ENCODE assay signal across 8 mouse cellular contexts in the genomic region with DNA sequence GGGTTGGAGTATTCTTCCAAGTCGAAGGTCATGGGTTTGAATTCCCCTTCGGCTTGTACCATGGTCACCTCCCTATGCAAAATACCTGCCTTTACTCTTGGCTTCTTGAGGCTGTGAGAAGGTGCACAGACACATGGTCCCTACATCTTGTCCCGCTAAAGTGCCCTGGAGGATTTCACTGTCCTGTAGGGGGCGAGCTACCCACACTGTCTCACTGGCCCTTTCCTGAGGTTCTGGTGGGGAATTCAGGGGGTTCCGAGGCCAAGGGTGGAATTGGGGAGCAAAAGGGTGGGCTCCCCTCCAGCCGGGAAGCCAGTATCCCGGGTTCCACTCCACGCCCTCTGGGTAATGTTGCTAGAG.
A peak's percentile ranks its signal among the peaks of the same experiment; 100 is the strongest.
DNase-seq lines count a peak whose midpoint lies in the region; ATAC-seq and TF ChIP-seq lines count a peak whose summit lies in the region.
"Not testable (repeated sequence)": the region's sequence is repeated elsewhere in the genome, so short reads cannot be mapped to it uniquely, and the experiment has no call there.

No protein-coding gene starts in this region.

- H3K9ac ChIP-seq in embryonic facial prominence, embryonic 13.5 days, result peak overlapping the region; percentile 87
- peak overlapping the region; percentile 79 for H3K9ac ChIP-seq in hindbrain, embryonic 15.5 days
- H3K9ac ChIP-seq in lung, embryonic 14.5 days, result peak overlapping the region; percentile 76

- H3ac ChIP-seq in myocyte (ENCODE audit: control insufficient read depth, insufficient read length), result peak overlapping the region; percentile 96

- peak; percentile 66 for ATAC-seq in Patski
- ATAC-seq in embryonic facial prominence, embryonic 13.5 days (ENCODE audit: insufficient number of reproducible peaks, insufficient read depth, low FRiP score, low TSS enrichment, low read depth), result peak; percentile 67; the same call in 1 of the 2 replicates
- ATAC-seq in hindbrain, embryonic 15.5 days (ENCODE audit: low FRiP score, low read depth), result peak; percentile 80; the same call in 1 of the 2 replicates
- peak; percentile 71 for ATAC-seq in lung, embryonic 14.5 days (ENCODE audit: insufficient read depth)

- POLR2A ChIA-PET in Patski (lab: Charles Lee), result not testable (repeated sequence)

- H3K4me3 ChIP-seq in embryonic facial prominence, embryonic 13.5 days, result peak overlapping the region; percentile 77
- H3K4me3 ChIP-seq in gastrocnemius, adult 2 months, result peak overlapping the region; percentile 88
- peak overlapping the region; percentile 63 for H3K4me3 ChIP-seq in hindbrain, embryonic 15.5 days
- peak overlapping the region; percentile 66 for H3K4me3 ChIP-seq in left cerebral cortex, adult 2 months
- peak overlapping the region; percentile 67 for H3K4me3 ChIP-seq in lung, embryonic 14.5 days (ENCODE audit: low read depth, low read length)
- H3K4me3 ChIP-seq in myocyte, result peak overlapping the region; percentile 32
- peak overlapping the region; percentile 49 for H3K4me3 ChIP-seq in thymus, adult 2 months (ENCODE audit: control insufficient read depth, insufficient read depth, low read length)

- peak overlapping the region; percentile 83; the same call in 1 of the 2 replicates for H3K27ac ChIP-seq in embryonic facial prominence, embryonic 13.5 days
- H3K27ac ChIP-seq in gastrocnemius, adult 2 months, result peak overlapping the region; percentile 88
- peak overlapping the region; percentile 85 for H3K27ac ChIP-seq in hindbrain, embryonic 15.5 days (replicated peaks)
- H3K27ac ChIP-seq in left cerebral cortex, adult 2 months, result peak overlapping the region; percentile 79
- not testable (repeated sequence) for H3K27ac ChIP-seq in lung, embryonic 14.5 days (ENCODE audit: low read depth); thymus, adult 2 months (ENCODE audit: control insufficient read depth, insufficient read depth, low read length)

- H3K79me2 ChIP-seq in myocyte (ENCODE audit: control insufficient read depth, insufficient read depth), result not testable (repeated sequence)

- CTCF ChIA-PET in Patski (lab: Charles Lee), result interaction anchor here (1.1 kb wide), 1 partner anchor 164 kb away, joined by 3 read pairs; no protein-coding TSS in a partner anchor

- TF ChIP-seq CTCF in Patski (IDR thresholded peaks at IDR 0.05), result peak; percentile 74
- TF ChIP-seq CTCF in gastrocnemius, adult 2 months (IDR thresholded peaks at IDR 0.05), result peak; percentile 57
- peak; percentile 52 for TF ChIP-seq CTCF in left cerebral cortex, adult 2 months (IDR thresholded peaks at IDR 0.05)
- TF ChIP-seq CTCF in lung, embryonic 14.5 days (IDR thresholded peaks at IDR 0.05; ENCODE audit: low read depth), result peak; percentile 68
- peak; percentile 36; the same call in 1 of the 2 replicates for TF ChIP-seq CTCF in thymus, adult 2 months (IDR thresholded peaks at IDR 0.05; ENCODE audit: borderline replicate concordance, control insufficient read depth, extremely low read depth, insufficient read depth, low read length, poor library complexity)

- H3K27me3 ChIP-seq in Patski; embryonic facial prominence, embryonic 13.5 days; hindbrain, embryonic 15.5 days; lung, embryonic 14.5 days (ENCODE audit: insufficient read depth, low read length); myocyte (ENCODE audit: control insufficient read depth, insufficient read depth, insufficient read length); thymus, adult 2 months (ENCODE audit: control insufficient read depth, insufficient read depth, low read length): not testable (repeated sequence)

- not testable (repeated sequence) for DNase-seq in Patski (ENCODE audit: low read depth, low spot score); gastrocnemius, adult 2 months; left cerebral cortex, adult 2 months (ENCODE audit: extremely low spot score in 1 of 2, low spot score in 2 of 2); lung, embryonic 14.5 days; thymus, adult 2 months

- WGBS in embryonic facial prominence, embryonic 13.5 days, result 3% methylated on average over 8 of the region's 8 CpGs
- 3% methylated on average over 8 of the region's 8 CpGs for WGBS in hindbrain, embryonic 15.5 days
- WGBS in lung, embryonic 14.5 days, result 2% methylated on average over 8 of the region's 8 CpGs
- WGBS in thymus, adult 2 months, result 5% methylated on average over 8 of the region's 8 CpGs

- not testable (repeated sequence) for H3K9me3 ChIP-seq in embryonic facial prominence, embryonic 13.5 days; hindbrain, embryonic 15.5 days; lung, embryonic 14.5 days (ENCODE audit: low read depth, low read length)

- H3K4me1 ChIP-seq in embryonic facial prominence, embryonic 13.5 days; hindbrain, embryonic 15.5 days (replicated peaks); lung, embryonic 14.5 days (ENCODE audit: insufficient read depth); thymus, adult 2 months (replicated peaks; ENCODE audit: control insufficient read depth, insufficient read depth, low read length): not testable (repeated sequence)

- in situ Hi-C loops in Patski (cut with MboI; ENCODE audit: low pct_unique_long_range_greater_than_20kb), result not testable (repeated sequence)

- intact Hi-C loops in gastrocnemius, adult 2 months (cut with DNase I), result loop anchor here (1.0 to 10.0 kb wide), 3 partner anchors 116 to 175 kb away; partner anchors contain the start of gene Itgb1bp1
- intact Hi-C loops in left cerebral cortex, adult 2 months (cut with DNase I), result loop anchor here (1.0 to 5.0 kb wide), 4 partner anchors 56 to 151 kb away; no protein-coding TSS in a partner anchor

- not testable (repeated sequence) for H3K36me3 ChIP-seq in embryonic facial prominence, embryonic 13.5 days; hindbrain, embryonic 15.5 days; lung, embryonic 14.5 days (ENCODE audit: insufficient read depth); myocyte (ENCODE audit: control insufficient read depth, insufficient read depth); thymus, adult 2 months (ENCODE audit: control insufficient read depth, insufficient read depth, low read length)

- peak overlapping the region; percentile 78 for H3K4me2 ChIP-seq in embryonic facial prominence, embryonic 13.5 days
- peak overlapping the region; percentile 77 for H3K4me2 ChIP-seq in hindbrain, embryonic 15.5 days
- peak overlapping the region; percentile 79 for H3K4me2 ChIP-seq in lung, embryonic 14.5 days
- peak overlapping the region; percentile 70 for H3K4me2 ChIP-seq in myocyte (ENCODE audit: low read depth)

- TF ChIP-seq POLR2A in myocyte (IDR thresholded peaks at IDR 0.05; ENCODE audit: insufficient read length, low read depth); thymus, adult 2 months (IDR thresholded peaks at IDR 0.05; ENCODE audit: control insufficient read depth, extremely low read depth, insufficient read depth, low read length, poor library complexity): not testable (repeated sequence)

Comparison
In these comparisons a context has a peak if more than half of its experiments do, and no peak if none do; other contexts are left out.
1. H3K4me3 ChIP-seq: peak in every context shown above with its lines; median percentile 88 in gastrocnemius, adult 2 months; 77 in embryonic facial prominence, embryonic 13.5 days; 67 in lung, embryonic 14.5 days; 66 in left cerebral cortex, adult 2 months; 63 in hindbrain, embryonic 15.5 days; 49 in thymus, adult 2 months; 32 in myocyte.